Mouse (Mus musculus): ENCODE data around the gene Copz2. TPM values are rescaled to one million over a fixed set of nuclear protein-coding genes. Genes with fewer than 3 reads are reported as not detected.

Copz2 gene
- polyA plus RNA-seq, 3 experiments from 2014 or later, result not detected

GRCm38 (mm10) chr11:96872441-96873379, 23.0 kb downstream of the Copz2 start:
- no peak for ATAC-seq

GRCm38 (mm10) chr11:96873601-96874140, 24.0 kb downstream of the Copz2 start:
- ATAC-seq, result no peak

GRCm38 (mm10) chr11:96875270-96875669, 25.6 kb downstream of the Copz2 start:
- no peak for ATAC-seq

GRCm38 (mm10) chr11:96875745-96876144, 26.1 kb downstream of the Copz2 start:
- no peak for ATAC-seq

GRCm38 (mm10) chr11:96876300-96877040, 26.8 kb downstream of the Copz2 start:
- no peak for ATAC-seq

GRCm38 (mm10) chr11:96877071-96877470, 27.4 kb downstream of the Copz2 start:
- no peak for ATAC-seq

- ATAC-seq, result no peak
Measured at GRCm38 (mm10) chr11:96878715-96879114, 29.0 kb downstream of the Copz2 start.

- ATAC-seq, result no peak
Measured at GRCm38 (mm10) chr11:96879359-96879758, 29.7 kb downstream of the Copz2 start.

GRCm38 (mm10) chr11:96880296-96880695, 30.6 kb downstream of the Copz2 start:
- no peak for ATAC-seq

GRCm38 (mm10) chr11:96885901-96886340, 36.3 kb downstream of the Copz2 start:
- no peak for ATAC-seq

GRCm38 (mm10) chr11:96886942-96887546, 37.4 kb downstream of the Copz2 start:
- no peak for ATAC-seq

- no peak for ATAC-seq
Measured at GRCm38 (mm10) chr11:96891784-96892527, 42.3 kb downstream of the Copz2 start.

GRCm38 (mm10) chr11:96893203-96893842, 43.7 kb downstream of the Copz2 start:
- ATAC-seq, result no peak

GRCm38 (mm10) chr11:96895886-96896285, 46.2 kb downstream of the Copz2 start:
- ATAC-seq, result no peak

GRCm38 (mm10) chr11:96899449-96900306, 50.0 kb downstream of the Copz2 start:
- no peak for ATAC-seq

GRCm38 (mm10) chr11:96901332-96901731, 51.7 kb downstream of the Copz2 start:
- no peak for ATAC-seq

- ATAC-seq, result no peak
Measured at GRCm38 (mm10) chr11:96902639-96903635, 53.3 kb downstream of the Copz2 start.

- no peak for ATAC-seq
Measured at GRCm38 (mm10) chr11:96906431-96907161, 56.9 kb downstream of the Copz2 start.

Measured in inflammation-experienced regulatory T-cells, adult 6 months (primary cell).